Comparison of ENCODE assay signal across 9 mouse cellular contexts in the genomic region with DNA sequence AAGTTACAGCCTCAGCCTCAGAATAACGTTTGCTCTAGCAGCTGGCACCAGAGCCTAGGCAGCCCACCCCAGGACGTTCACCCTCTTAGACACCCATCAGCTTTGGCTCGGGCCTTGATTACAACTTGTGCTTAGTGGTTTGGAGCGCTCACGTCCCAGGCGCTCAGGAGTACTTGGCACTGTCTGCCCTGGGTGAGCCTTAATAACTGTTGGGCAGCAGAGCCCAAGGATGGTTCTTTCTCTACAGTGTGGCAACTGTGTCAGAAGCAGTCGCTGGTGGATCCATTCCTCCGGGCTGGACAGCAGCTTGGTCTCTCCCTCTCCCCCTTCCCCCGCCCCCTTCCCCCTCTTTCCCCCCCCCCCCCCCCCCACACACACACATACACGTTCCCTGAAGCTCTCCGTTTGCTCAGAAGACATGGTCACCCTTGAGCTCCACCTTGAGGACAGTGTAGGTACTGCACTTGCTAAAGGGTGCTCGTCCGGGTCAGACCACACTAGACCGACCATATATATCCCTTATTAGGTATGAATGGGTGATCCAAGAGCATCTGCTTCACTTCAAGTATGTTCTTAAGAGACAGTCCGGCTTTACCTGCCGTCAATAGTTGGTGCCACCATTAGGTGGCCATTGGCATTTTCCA. TPM values are rescaled to one million over a fixed set of nuclear protein-coding genes. Genes with fewer than 3 reads are reported as not detected.
DNase-seq lines count a peak whose midpoint lies in the region; ATAC-seq and TF ChIP-seq lines count a peak whose summit lies in the region.
"Had no signal": no experiment of that assay in that cellular context is flagged by ENCODE, and none has a peak within 500 bp of the region (broad histone marks: within the 10 kb centered on the region; RNA-seq: fewer than 3 reads in every experiment).

No protein-coding gene starts in this region.

- TF ChIP-seq CTCF in liver, adult 2 months (IDR thresholded peaks at IDR 0.05; ENCODE audit: low read depth, low read length): peak; percentile 82

- no peak overlapping the region for H3K9ac ChIP-seq in liver, adult 2 months (ENCODE audit: low read depth, low read length)

- TF ChIP-seq POLR2A in liver, adult 2 months (IDR thresholded peaks at IDR 0.05; ENCODE audit: extremely low read depth, insufficient read depth, low read length): no peak

- H3K4me1 ChIP-seq in liver, adult 2 months (ENCODE audit: control insufficient read depth, insufficient read depth, low read length): no peaks in the 10 kb centered on the region

- no peaks in the 10 kb centered on the region for H3K36me3 ChIP-seq in liver, adult 2 months (ENCODE audit: control insufficient read depth, insufficient read depth, low read length)

- H3K79me2 ChIP-seq in liver, adult 2 months (ENCODE audit: control insufficient read depth, insufficient read depth, low read length): no peaks in the 10 kb centered on the region

- H3K27ac ChIP-seq in liver, adult 2 months (replicated peaks; ENCODE audit: insufficient read depth, low read depth, low read length): no peak overlapping the region

- 24% methylated on average over 13 of the region's 16 CpGs for WGBS in liver, adult 2 months

- DNase-seq in 416B (ENCODE audit: low read depth): peak; percentile 94
- peak; percentile 71 for DNase-seq in T-cell, adult 2 months (ENCODE audit: low spot score)
- DNase-seq in cerebellum, postnatal 25 days: peak; percentile 64 to 76
- DNase-seq in gastrocnemius, postnatal 10 days: peak; percentile 77
- DNase-seq in kidney, adult 8-10 months: peak; percentile 42 to 79
- DNase-seq in liver, adult 2 months (ENCODE audit: extremely low read depth, low read depth, low spot score): peak; percentile 25
- peak; percentile 86 for DNase-seq in testis, postnatal 10 days (ENCODE audit: low spot score)

- H3K27me3 ChIP-seq in liver, adult 2 months (ENCODE audit: control insufficient read depth, insufficient read depth, low read length): no peaks in the 10 kb centered on the region

- ATAC-seq in neutrophil, adult 5-6 weeks (ENCODE audit: extremely low read depth, insufficient number of reproducible peaks, low FRiP score, poor library complexity, severe bottlenecking): peak; percentile 78

- no peak overlapping the region; the same call in 1 of the 2 replicates for H3K4me3 ChIP-seq in liver, adult 2 months (ENCODE audit: insufficient read depth, low read depth, low read length)
- H3K4me3 ChIP-seq: erythroblast, embryonic 14.5 days had no signal

RNA-seq across cellular contexts. Expression of gene Srgn, which starts 22.4 kb away (rescaled TPM):
- 10 to 100 TPM; 11.2 to 17.2 TPM for total RNA-seq in gastrocnemius, postnatal 10 days (2021)
- total RNA-seq in liver, adult 2 months (2014; rRNA removed): 11.9 and 15.9 TPM in 2 replicates
- 4.3 and 5.0 TPM in 2 replicates for polyA plus RNA-seq in liver, adult 2 months (2012; rRNA removed)
- 2,014 and 2,052 TPM in 2 replicates for total RNA-seq in neutrophil, adult 5-6 weeks (2017)

RNA-seq across cellular contexts. Expression of gene Kif1bp, which starts 28.6 kb away (rescaled TPM):
- 10 to 100 TPM; 20.9 to 23.5 TPM for total RNA-seq in gastrocnemius, postnatal 10 days (2021)
- 8.3 and 8.6 TPM in 2 replicates for total RNA-seq in liver, adult 2 months (2014; rRNA removed)
- polyA plus RNA-seq in liver, adult 2 months (2012; rRNA removed): 8.2 and 9.8 TPM in 2 replicates
- 27.3 and 33.1 TPM in 2 replicates for total RNA-seq in neutrophil, adult 5-6 weeks (2017)

RNA-seq across cellular contexts. Expression of gene Ddx21, which starts 52.4 kb away (rescaled TPM):
- 10 to 100 TPM; 32.1 to 37.8 TPM for total RNA-seq in gastrocnemius, postnatal 10 days (2021)
- 10.9 and 11.8 TPM in 2 replicates for total RNA-seq in liver, adult 2 months (2014; rRNA removed)
- 5.8 and 7.2 TPM in 2 replicates for polyA plus RNA-seq in liver, adult 2 months (2012; rRNA removed)
- total RNA-seq in neutrophil, adult 5-6 weeks (2017): 80.7 and 87.6 TPM in 2 replicates

Comparison
In these comparisons a context has a peak if more than half of its experiments do, and no peak if none do; other contexts are left out.
1. DNase-seq: peak in every context shown above with its lines; median percentile 94 in 416B; 86 in testis, postnatal 10 days; 77 in gastrocnemius, postnatal 10 days; 71 in T-cell, adult 2 months; 70 in cerebellum, postnatal 25 days; 60 in kidney, adult 8-10 months; 25 in liver, adult 2 months.
2. RNA of gene Srgn, which starts 22.4 kb away (total RNA-seq): 2,014 to 2,052 TPM in neutrophil, adult 5-6 weeks; 11.2 to 17.2 TPM in gastrocnemius, postnatal 10 days and 11.9 to 15.9 TPM in liver, adult 2 months; every median in the first group is over 100 times any median in the second.